In genomic region chr3:144535056-144535455, GRCm38 (mm10) we compare ENCODE assay signal across 20 mouse cellular contexts.
"Had no signal": no experiment of that assay in that cellular context is flagged by ENCODE, and none has a peak within 500 bp of the region (broad histone marks: within the 10 kb centered on the region; RNA-seq: fewer than 3 reads in every experiment).

No protein-coding gene starts in this region.

- ATAC-seq: forebrain, embryonic 13.5 days; forebrain, embryonic 14.5 days; forebrain, embryonic 15.5 days; forebrain, embryonic 16.5 days; forebrain, postnatal 0 days had no signal

- DNase-seq: cerebellum, adult 8-10 months; cerebellum, adult 9-10 months; cerebellum, adult 9-11 months; cerebellum, postnatal 10 days; cerebellum, postnatal 14 days; cerebellum, postnatal 25 days; cerebellum, postnatal 36 days; embryo, embryonic 11 days; forebrain, postnatal 0 days; gastrocnemius, adult 2 months; gastrocnemius, postnatal 10 days; gastrocnemius, postnatal 14 days; gastrocnemius, postnatal 25 days; gastrocnemius, postnatal 36 days; heart, adult 18-20 months; heart, adult 2 months had no signal
